Mouse (Mus musculus): ENCODE measurements around the gene Usp39. TPM values are rescaled to one million over a fixed set of nuclear protein-coding genes. Genes with fewer than 3 reads are reported as not detected.

The Usp39 gene
- polyA plus RNA-seq, 3 experiments from 2014 or later, result 16.5 to 26.1 (median 20.8) TPM

GRCm38 (mm10) chr6:72292972-72293651 lies 51.9 kb downstream of the Usp39 start:
- no peak for ATAC-seq

- no peak for ATAC-seq
Measured at GRCm38 (mm10) chr6:72289484-72289883, 55.5 kb downstream of the Usp39 start.

GRCm38 (mm10) chr6:72283914-72284313 lies 61.1 kb downstream of the Usp39 start:
- ATAC-seq, result no peak

- no peak for ATAC-seq
Measured at GRCm38 (mm10) chr6:72280410-72280998, 64.5 kb downstream of the Usp39 start.

- no peak for ATAC-seq
Measured at GRCm38 (mm10) chr6:72279505-72279904, 65.5 kb downstream of the Usp39 start.

GRCm38 (mm10) chr6:72278835-72279234 lies 66.1 kb downstream of the Usp39 start:
- no peak for ATAC-seq

- ATAC-seq, result no peak
Measured at GRCm38 (mm10) chr6:72277508-72278166, 67.3 kb downstream of the Usp39 start.

- ATAC-seq, result no peak
Measured at GRCm38 (mm10) chr6:72276972-72277441, 68.0 kb downstream of the Usp39 start.

- no peak for ATAC-seq
Measured at GRCm38 (mm10) chr6:72276141-72276540, 68.8 kb downstream of the Usp39 start.

GRCm38 (mm10) chr6:72275527-72275926 lies 69.5 kb downstream of the Usp39 start:
- no peak for ATAC-seq

GRCm38 (mm10) chr6:72273153-72273552 lies 71.8 kb downstream of the Usp39 start:
- no peak for ATAC-seq

- ATAC-seq, result no peak
Measured at GRCm38 (mm10) chr6:72272161-72272696, 72.8 kb downstream of the Usp39 start.

GRCm38 (mm10) chr6:72270952-72271519 lies 73.9 kb downstream of the Usp39 start:
- ATAC-seq, result no peak

GRCm38 (mm10) chr6:72270258-72270657 lies 74.7 kb downstream of the Usp39 start:
- ATAC-seq, result no peak

Other genes starting within 250 kb of the Usp39 start
- under 1 TPM; 0.73 to 0.91 (median 0.74) TPM for gene St3gal5, start 247.6 kb downstream of the Usp39 start, polyA plus RNA-seq (2017; shearing (Covaris generic))
- gene Atoh8, start 109.6 kb downstream of the Usp39 start, polyA plus RNA-seq (2017; shearing (Covaris generic)), result not detected
- not detected for gene Sftpb, start 40.6 kb downstream of the Usp39 start, polyA plus RNA-seq (2017; shearing (Covaris generic))
- 10 to 100 TPM; 18.2 to 25.5 (median 19.7) TPM for gene 0610030E20Rik, start 2.1 kb upstream of the Usp39 start, polyA plus RNA-seq (2017; shearing (Covaris generic))
- 1 to 10 TPM in 1 of 3 experiments, under 1 TPM in 2; 0.57 to 1.1 (median 0.67) TPM for gene Tmem150a, start 10.3 kb upstream of the Usp39 start, polyA plus RNA-seq (2017; shearing (Covaris generic))
- gene Rnf181, start 21.8 kb upstream of the Usp39 start, polyA plus RNA-seq (2017; shearing (Covaris generic)), result 100 to 1,000 TPM; 107 to 150 (median 144) TPM
- gene Vamp5, start 35.3 kb upstream of the Usp39 start, polyA plus RNA-seq (2017; shearing (Covaris generic)), result 10 to 100 TPM; 67.7 to 70.9 (median 69.7) TPM
- gene Vamp8, start 45.5 kb upstream of the Usp39 start, polyA plus RNA-seq (2017; shearing (Covaris generic)), result 100 to 1,000 TPM; 338 to 440 (median 338) TPM
- 1 to 10 TPM; 5.6 to 6.5 (median 5.9) TPM for gene Ggcx, start 69.1 kb upstream of the Usp39 start, polyA plus RNA-seq (2017; shearing (Covaris generic))
- 100 to 1,000 TPM; 217 to 228 (median 219) TPM for gene Mat2a, start 94.4 kb upstream of the Usp39 start, polyA plus RNA-seq (2017; shearing (Covaris generic))
- not detected for gene Sh2d6, start 176.5 kb upstream of the Usp39 start, polyA plus RNA-seq (2017; shearing (Covaris generic))
- gene Capg, start 199.2 kb upstream of the Usp39 start, polyA plus RNA-seq (2017; shearing (Covaris generic)), result 100 to 1,000 TPM; 499 to 613 (median 536) TPM